Mouse (Mus musculus) small intestine, adult 2 months (tissue): ENCODE results near the gene Klf2.

Experiments used
- CTCF ChIP-seq: fragments of 200-500 bp; IDR thresholded peaks from 2 replicates; pipeline ENCODE4 v1.5.1; 2012; ENCODE audit warnings: low read depth, mild to moderate bottlenecking, control low read depth, inconsistent platforms, low read length, moderate library complexity, mixed read lengths; ENCODE audit not compliant: insufficient replicate concordance, insufficient read length; ENCODE audit errors: extremely low read depth
- POLR2A ChIP-seq: fragments of 200-500 bp; IDR thresholded peaks from 2 replicates; pipeline ENCODE4 v1.6.1; 2012; ENCODE audit warnings: low read depth, mild to moderate bottlenecking, control low read depth, inconsistent platforms, low read length, moderate library complexity

- TF ChIP-seq CTCF = no peak
- no peak for TF ChIP-seq POLR2A
Measured at GRCm38 (mm10) chr8:72360162-72360561, 41.3 kb downstream of the Klf2 start.
